9 mouse cellular contexts compared by ENCODE assay signal in the genomic region with DNA sequence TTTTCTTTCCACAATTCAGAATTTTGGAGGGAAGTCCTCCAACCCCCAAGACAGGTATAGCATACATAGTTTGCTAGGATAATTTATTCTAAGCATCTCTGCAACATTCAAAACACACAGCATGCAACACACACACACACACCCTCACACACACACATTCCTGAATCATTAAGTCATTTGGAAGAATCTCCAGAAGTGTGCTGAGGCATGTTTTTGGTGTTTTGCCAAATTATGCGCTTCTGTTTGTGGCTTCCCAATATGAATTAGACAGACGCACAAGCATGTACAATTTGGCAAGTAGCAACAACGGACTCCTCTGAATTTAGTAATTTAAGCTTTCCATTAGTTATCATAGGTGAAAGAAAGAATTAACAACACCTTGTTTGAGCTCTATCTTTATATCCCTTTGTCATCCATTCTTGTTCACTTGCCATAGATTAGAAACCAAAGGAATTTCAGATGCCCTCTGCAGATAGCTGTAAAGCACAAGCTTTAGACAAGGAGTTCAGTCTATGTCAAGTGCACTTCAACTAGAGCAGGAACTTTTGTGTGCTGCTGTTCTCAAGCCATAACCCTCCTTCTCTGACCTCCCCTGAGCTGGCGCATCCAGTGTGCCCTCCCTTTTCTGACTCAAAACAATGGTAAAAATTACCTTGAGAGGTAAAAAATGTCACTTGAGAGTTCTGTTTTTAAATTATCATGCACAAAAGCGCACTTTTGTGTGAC.
DNase-seq lines count a peak whose midpoint lies in the region; ATAC-seq and TF ChIP-seq lines count a peak whose summit lies in the region.
"Had no signal": no experiment of that assay in that cellular context is flagged by ENCODE, and none has a peak within 500 bp of the region (broad histone marks: within the 10 kb centered on the region; RNA-seq: fewer than 3 reads in every experiment).

No protein-coding gene starts in this region.

- H3K79me2 ChIP-seq in C2C12 (ENCODE audit: control insufficient read depth, insufficient read depth) = peaks cover 95% of the 10 kb centered on the region

- no peak overlapping the region for H3ac ChIP-seq in C2C12 (ENCODE audit: control insufficient read depth, insufficient read length, low read depth)

- H3K27ac ChIP-seq in heart, embryonic 14.5 days (replicated peaks in 1 of 2; ENCODE audit: control insufficient read depth in 1 of 2, insufficient read depth in 1 of 2, low read depth in 2 of 2, low read length in 2 of 2) = peak overlapping the region; percentile 79 to 87

- H3K79me3 ChIP-seq in C2C12 (ENCODE audit: low read depth) = peaks cover 46% of the 10 kb centered on the region

- H3K9ac ChIP-seq in heart, embryonic 14.5 days (ENCODE audit: low read length) = peak overlapping the region; percentile 47

- H3K4me1 ChIP-seq in heart, embryonic 14.5 days (ENCODE audit: control insufficient read depth in 2 of 2, insufficient read depth in 2 of 2, low read length in 2 of 2) = peaks cover 25 to 87% of the 10 kb centered on the region in 2 experiments

- TF ChIP-seq CTCF in C2C12 (IDR thresholded peaks at IDR 0.05; ENCODE audit: control insufficient read depth, insufficient read depth, insufficient read length) = no peak

- no peak for ATAC-seq in heart, embryonic 14.5 days (ENCODE audit: insufficient number of reproducible peaks, insufficient read depth, low FRiP score, low read depth)
- ATAC-seq in erythroblast, adult 5-6 weeks (replicated peaks; ENCODE audit: low FRiP score, poor library complexity, severe bottlenecking) = no peak

- no peak overlapping the region for H3K4me3 ChIP-seq in C2C12 (ENCODE audit: insufficient read depth, poor library complexity, severe bottlenecking)
- no peak overlapping the region for H3K4me3 ChIP-seq in heart, embryonic 14.5 days (ENCODE audit: control insufficient read depth in 1 of 2, insufficient read depth in 1 of 2, low read depth in 1 of 2, low read length in 2 of 2)
- H3K4me3 ChIP-seq: erythroblast, embryonic 14.5 days had no signal

- DNase-seq in kidney, adult 9 months = peak; percentile 48
- no peak for DNase-seq in kidney, postnatal 10 days
- DNase-seq in 3134 (ENCODE audit: extremely low read depth, insufficient read length, low spot score) = peak; percentile 68
- DNase-seq in right cerebral cortex, adult 2 months (ENCODE audit: low spot score in 2 of 2) = no peak
- DNase-seq: cerebellum, postnatal 14 days had no signal

- WGBS in heart, embryonic 14.5 days = 43% methylated on average over 5 of the region's 5 CpGs

- H3K4me2 ChIP-seq in heart, embryonic 14.5 days (ENCODE audit: low read length) = peak overlapping the region; percentile 27

- no peaks in the 10 kb centered on the region for H3K9me3 ChIP-seq in heart, embryonic 14.5 days (ENCODE audit: control insufficient read depth, low read length)

- H3K27me3 ChIP-seq in C2C12 (ENCODE audit: control insufficient read depth, insufficient read depth, insufficient read length) = no peaks in the 10 kb centered on the region
- no peaks in the 10 kb centered on the region for H3K27me3 ChIP-seq in heart, embryonic 14.5 days (ENCODE audit: control insufficient read depth, insufficient read depth, low read length)

- no peaks in the 10 kb centered on the region for H3K36me3 ChIP-seq in C2C12 (ENCODE audit: control insufficient read depth, insufficient read depth)
- no peaks in the 10 kb centered on the region for H3K36me3 ChIP-seq in heart, embryonic 14.5 days (ENCODE audit: control insufficient read depth, insufficient read depth, low read length)

TF ChIP-seq in C2C12, 6 proteins besides CTCF, POLR2A, EP300 and RAD21:
- TF ChIP-seq MYOD1 (IDR thresholded peaks at IDR 0.05; ENCODE audit: control insufficient read depth, insufficient read length, low read depth) = peak; percentile 12
- no peak for TF ChIP-seq CEBPB (IDR thresholded peaks at IDR 0.05; ENCODE audit: low read depth)
- peak; percentile 8 for TF ChIP-seq FOSL1 (IDR thresholded peaks at IDR 0.05; ENCODE audit: insufficient read depth, low read length, poor library complexity, severe bottlenecking)

Comparison
In these comparisons a context has a peak if more than half of its experiments do, and no peak if none do; other contexts are left out.
1. DNase-seq: peak in kidney, adult 9 months (single experiment) and 3134 (single experiment); none in kidney, postnatal 10 days (single experiment) and right cerebral cortex, adult 2 months (0 of 2).